Mouse (Mus musculus) megakaryocyte-erythroid progenitor cell, adult 5-6 weeks (primary cell): ENCODE results near the gene Fxyd7. TPM values are rescaled to one million over a fixed set of nuclear protein-coding genes. Genes with fewer than 3 reads are reported as not detected.

Experiments used
- ATAC-seq: replicated peaks from 2 replicates; pipeline ENCODE4 v1.8.0; 2016; ENCODE audit warnings: mild to moderate bottlenecking, inconsistent platforms; ENCODE audit not compliant: severe bottlenecking, poor library complexity, low FRiP score, low TSS enrichment
- total RNA-seq, 2 experiments: library from RNA; stranded (forward) in 1 of 2; stranded (reverse) in 1 of 2; fragments of 200-1000, 215-1000 nt in 1 of 2; fragments of >200 nt in 1 of 2; fragmentation: Nextera tagmentation in 1 of 2; gene quantifications; 2 replicates each; pipeline ENCODE4 v1.2.3; 2014 to 2017

Fxyd7 gene
- total RNA-seq (2014; fragmentation: Nextera tagmentation) (not detected in 2 replicates), total RNA-seq (2017) (not detected in 2 replicates)

DNA sequence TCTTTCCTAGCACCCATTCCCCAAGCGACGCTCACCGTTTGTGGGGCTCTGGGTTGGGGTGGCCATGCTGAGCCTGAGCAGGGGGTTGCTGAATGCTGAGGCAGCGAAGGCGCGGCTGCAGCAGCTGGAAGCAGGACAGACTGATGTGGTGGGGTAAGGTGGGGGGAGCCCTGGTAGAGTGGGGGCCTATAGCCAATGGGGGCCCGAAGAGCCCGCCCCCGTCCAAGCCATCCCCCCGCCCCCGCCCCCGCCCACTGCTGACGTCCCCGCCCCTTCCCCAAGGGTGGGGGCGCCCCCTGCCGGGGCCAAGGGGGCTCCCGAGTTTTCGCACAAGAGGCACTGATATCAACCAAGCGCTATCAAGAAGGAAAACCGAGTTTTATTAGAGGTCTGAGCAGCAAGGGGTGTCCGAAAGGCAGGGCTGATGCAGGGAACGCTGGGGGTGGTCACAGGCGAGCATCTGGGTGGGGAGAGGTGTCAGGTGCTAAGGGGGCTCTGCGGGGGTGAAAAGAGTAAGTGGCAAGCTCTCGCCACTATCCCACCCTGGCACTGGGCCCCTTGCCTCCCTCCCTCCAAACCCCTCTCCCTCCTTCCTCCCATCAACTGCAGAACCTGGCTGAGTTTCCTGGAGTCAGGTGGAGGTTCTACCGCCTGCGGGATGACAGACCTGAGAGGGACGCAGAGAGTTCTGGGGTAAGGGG, at the start of gene Fxyd7:
Gene Fxyd7, minus strand, starts transcription at position 147 of the 701 bp plus-strand sequence.
- no peak for ATAC-seq

DNA sequence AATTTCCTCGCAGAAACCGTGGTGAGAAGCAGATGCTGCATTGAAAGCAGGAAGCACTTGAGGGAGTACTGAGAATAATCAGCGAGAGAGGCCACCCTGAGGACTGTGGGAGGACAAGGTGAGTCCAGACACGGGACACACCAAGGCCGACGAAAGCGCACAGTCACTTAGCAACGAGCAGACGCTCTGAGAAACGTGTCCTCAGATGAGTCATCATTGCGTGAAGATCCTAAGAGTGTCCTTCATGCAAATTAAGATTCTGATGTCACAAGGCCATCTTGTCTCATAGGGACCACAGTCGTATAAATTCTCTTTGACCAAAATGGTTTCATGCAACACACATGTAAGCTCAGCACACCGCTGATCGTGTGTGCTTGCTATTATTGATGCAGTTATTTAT, 49.5 kb upstream of the Fxyd7 start:
- ATAC-seq, result no peak

DNA sequence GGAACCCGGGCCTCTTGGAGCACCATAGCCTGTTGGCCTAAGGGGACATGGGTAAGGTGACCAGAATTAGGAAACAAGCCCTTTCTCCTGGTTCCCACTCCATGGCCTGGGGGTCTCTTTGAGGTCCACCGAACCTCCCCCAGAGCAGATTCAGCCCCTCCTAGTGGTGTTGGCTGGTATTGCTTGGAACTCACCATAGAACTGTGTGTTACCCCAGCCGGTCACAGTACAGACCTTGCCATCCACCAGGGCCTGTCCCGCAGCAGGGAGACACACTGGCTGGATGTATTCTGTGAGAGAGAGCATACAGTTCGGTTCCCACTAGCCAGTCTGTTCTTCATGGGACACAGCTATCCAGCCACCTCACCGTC, 48.3 kb upstream of the Fxyd7 start:
- ATAC-seq, result 0 out of 2 replicates have a peak, but pooled peaks have one; percentile 12

DNA sequence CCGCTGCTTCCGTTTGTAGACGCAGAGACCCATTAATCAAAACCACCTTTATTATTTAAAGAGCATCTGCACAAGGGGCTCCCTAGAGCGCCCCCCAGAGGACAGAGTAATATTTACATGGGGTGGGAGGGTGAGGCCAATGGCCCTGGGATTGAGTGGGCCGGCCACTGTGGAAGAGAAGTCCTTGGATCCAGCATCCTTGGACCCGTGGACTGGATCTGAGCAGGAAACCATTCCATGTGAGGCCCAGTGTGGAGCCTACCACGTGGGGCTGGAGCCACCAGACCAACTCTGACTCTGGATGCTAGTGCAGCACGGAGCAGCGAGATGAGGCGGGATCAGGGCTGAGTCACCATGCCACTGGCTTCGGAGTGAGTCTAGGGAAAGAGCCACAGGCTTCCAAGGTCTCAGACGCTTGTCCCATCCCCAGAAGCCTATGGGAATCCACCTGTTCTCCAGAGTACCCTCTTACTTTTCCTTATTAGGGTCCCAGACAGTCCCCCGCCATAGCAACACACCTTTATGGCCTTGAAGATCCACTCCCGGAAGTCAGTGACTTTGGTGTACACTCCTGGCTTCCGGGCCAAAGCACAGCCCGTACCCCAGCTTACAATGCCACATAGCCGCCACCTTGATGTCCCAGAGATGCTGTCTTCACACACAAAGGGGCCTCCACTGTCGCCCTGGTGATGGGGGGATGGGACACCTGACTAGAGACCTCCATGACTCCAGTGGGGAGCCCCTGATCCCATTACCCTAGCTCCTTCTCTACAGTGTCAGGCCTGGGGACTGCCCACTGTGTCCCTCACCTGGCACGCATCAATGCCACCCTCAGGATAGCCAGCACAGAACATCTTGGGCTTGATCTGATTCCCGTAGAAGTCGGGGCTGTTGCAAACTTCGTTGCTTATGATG, 47.7 kb upstream of the Fxyd7 start:
- no peak for ATAC-seq

DNA sequence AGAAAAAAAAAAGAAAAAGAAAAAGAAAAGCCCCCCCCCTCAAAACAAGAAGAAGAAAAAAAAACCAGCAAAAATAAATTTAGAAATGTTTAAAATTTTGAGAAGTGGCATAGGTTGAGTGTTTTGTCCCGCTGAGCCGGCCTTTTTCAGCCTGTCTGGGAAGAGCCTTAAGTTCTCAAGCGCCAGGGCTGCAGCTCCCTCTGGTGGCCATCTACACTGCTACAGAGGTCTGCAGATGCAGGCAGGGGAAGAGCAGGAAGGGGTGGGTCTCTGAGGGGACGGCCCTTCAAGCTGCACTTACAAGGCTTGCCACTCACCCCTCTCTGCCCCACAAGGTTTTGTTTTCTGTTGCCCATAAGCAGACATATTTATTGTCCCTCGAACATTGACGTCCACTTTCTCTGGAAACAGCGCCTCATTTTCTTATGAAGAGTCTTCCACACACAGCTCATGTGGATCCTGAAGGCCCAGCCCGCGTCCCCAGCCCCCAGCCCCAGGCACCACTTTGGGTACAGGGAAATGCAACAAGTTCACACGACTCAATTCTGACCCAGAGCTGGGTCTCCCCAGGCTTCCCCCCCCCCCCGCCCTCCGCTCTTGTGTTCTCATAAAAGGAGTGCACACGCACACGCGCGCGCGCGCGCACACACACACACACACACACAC, 46.4 kb upstream of the Fxyd7 start:
- ATAC-seq, result peak; percentile 85

DNA sequence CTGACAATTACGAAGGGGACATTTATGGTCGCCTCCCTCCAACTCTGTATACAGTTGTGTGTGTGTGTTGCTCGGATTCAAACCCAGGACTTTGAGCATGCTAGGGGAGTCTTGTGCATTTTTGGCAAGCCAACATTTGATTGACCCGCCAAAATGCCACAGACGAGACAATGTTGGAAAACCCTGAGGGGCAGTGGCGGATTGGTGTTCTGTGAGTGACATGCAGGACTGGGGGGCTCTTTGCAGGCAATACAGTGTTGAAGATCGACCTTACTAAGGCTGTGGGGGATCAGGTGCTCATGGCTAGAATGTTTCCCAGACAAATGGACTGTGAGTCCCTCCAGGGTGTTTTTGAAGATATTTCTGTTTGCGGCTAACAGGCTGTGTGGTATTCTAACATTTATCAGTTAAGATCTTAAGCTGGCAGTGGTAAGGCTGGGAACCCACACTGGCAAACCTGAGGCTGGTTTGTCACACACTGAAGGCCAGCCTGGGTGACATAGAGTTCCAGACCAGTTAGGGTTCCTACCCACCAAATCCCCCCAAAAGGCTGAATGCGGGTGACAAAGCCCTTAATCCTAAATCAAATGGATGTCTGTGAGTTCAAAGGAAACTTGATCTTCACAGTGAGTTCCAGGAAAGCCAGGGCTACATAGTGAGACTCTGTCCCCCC, 45.8 kb upstream of the Fxyd7 start:
- ATAC-seq, result 0 out of 2 replicates have a peak, but pooled peaks have one; percentile 31

DNA sequence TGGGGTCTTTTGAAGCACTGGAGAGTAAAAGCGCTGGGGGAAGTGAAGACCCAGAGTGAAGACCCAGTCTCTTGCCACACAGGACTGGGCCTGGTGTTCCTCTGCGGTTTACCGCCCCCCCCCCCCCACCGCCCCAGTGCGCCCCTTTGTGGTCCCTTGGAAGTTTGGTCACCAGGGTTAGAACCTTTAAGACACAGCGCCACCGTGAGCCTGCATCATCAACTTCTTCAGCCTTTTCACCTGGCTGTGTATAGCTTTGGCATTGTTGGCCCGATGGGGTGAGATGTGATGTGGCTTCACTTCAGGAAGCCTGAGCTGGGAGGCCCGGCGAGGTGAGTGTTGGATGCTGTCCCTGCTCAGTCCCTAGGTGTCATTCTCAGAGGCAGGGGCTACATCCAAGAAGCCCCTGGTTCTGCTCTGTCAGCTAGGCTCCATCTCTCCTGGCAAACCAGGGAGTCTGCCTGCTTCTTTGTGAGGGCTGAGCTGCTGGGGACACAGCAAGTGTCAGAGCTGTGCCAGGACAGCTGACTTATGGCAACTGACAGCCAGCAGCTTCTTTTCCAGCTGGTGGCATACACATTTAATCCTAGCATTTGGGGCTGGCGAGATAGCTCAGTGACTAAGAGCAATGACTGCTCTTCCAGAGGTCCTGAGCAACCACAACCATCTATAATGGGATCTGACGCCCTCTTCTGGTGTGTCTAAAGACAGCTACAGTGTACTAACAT, 43.7 kb upstream of the Fxyd7 start:
- ATAC-seq, result no peak

DNA sequence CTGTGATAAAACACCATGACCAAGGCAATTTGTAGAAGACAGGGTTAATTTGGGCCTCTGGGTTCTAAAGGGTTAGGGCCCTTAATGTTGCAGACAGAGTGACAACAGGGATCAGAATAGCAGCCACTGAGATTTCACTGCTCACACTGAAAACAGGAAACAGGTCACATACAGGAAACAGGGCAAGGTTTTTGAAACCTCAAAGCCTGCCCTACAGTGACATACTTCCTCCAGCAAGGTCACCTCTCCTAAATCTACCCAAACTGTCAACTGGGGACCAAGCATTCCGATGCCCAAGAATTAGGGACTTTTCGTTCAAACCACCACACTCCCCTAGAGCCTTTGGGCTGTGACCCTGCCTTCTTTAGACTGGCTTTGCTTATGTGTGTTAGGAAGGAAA, 38.5 kb upstream of the Fxyd7 start:
- ATAC-seq, result no peak

DNA sequence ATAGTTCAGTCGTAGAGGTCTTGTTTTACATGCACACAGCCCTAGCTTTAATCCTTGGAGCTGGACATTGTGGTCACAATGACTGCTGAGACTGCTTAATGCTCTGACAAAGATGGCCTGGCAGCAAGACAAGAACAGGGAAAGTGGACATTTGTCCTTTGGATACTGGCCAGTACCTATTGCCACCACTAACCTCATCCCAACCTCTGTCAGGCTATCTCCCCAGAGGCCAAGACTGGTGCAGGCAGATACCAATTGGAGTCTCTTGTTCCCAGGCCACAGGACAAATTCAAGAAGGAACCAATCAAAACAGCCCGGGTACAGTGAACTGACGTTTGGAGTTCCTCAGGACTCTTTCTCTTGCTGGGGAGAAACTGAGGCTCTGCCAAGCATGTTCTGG, 36.9 kb upstream of the Fxyd7 start:
- no peak for ATAC-seq

DNA sequence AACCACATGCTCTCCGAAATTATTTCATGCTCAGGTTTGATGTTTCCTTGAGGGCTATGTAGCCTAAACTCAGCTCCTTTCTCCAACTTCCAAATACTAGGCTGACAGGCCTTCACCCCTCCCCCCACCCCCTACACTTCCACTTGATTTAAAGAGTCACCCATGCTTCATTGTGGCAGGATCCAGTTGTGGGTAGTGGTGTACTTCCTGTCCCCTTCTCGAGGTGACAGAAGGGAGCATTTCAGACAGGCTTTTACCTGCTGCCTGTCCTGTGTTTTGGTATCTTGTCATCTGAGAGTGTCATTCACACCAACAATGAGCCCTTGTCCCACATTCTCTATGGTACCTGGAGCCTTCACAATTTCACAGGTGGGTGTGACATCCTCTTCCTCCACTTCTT, 36.0 kb upstream of the Fxyd7 start:
- ATAC-seq, result no peak

DNA sequence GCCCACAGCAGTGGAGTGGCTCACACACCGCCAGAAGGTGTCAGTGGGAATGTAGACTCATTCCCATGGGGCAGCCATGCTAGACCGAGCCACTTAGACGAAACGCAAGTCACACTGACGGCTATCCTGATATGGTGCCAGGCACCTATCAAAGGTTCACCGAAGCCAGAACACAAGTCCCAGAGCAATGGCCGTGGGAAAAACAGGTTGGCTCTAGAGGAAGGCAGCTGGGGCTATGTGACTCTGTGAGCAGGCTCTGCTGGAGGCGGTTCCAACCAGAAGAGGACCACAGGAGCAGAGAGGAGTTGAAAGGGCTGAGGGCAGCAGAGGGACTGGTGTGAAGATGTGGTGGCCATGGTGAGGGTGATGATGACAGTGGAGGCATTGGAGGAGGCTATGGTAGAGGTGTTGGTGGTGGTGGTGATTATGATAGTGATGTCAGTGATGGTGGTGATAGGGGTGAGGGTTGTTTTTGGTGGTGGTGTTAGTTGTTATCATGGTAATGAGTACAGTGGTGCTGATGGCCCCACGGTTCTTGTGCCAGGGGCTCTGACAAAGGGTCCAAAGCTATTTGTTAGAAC, 35.0 kb upstream of the Fxyd7 start:
- ATAC-seq, result no peak

DNA sequence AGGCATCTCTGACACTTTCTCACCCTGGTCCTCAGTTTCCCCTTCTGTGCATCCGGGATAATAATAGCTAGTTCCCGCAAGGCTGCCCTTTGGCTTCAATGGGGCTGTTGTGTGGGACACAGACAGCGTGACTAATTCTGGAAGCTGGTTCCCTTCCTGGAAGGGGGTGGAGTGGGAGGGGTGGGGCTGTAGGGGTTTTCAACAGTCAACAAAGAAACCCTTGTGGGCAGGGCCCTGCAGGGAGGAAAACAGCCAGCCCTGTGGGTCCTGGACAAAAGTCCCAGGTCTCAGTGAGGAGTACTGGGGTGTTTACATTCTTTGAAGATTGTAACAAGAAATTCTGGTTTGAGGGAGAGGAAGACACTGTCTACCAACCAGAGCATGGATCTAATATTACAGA, 33.9 kb upstream of the Fxyd7 start:
- no peak for ATAC-seq

DNA sequence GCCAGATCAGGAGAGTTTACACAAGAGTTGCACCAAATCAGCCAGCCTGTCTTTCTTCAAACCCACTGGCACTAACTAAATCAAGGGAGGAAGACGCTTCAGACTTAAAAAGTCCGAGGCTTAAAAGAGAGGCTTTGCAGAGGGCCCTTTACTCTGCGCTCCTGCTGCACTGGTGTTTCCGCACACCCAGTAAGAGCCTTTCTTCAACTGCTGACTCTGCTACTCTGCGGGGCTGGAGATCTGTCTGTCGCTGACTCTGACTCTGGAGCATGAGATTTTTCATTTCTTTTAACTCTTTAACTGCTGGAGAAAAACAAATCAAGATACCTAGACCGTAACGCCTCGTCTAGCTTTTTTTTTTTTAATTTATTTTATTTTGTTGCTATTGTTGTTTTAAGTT, 32.9 kb upstream of the Fxyd7 start:
- ATAC-seq, result no peak

DNA sequence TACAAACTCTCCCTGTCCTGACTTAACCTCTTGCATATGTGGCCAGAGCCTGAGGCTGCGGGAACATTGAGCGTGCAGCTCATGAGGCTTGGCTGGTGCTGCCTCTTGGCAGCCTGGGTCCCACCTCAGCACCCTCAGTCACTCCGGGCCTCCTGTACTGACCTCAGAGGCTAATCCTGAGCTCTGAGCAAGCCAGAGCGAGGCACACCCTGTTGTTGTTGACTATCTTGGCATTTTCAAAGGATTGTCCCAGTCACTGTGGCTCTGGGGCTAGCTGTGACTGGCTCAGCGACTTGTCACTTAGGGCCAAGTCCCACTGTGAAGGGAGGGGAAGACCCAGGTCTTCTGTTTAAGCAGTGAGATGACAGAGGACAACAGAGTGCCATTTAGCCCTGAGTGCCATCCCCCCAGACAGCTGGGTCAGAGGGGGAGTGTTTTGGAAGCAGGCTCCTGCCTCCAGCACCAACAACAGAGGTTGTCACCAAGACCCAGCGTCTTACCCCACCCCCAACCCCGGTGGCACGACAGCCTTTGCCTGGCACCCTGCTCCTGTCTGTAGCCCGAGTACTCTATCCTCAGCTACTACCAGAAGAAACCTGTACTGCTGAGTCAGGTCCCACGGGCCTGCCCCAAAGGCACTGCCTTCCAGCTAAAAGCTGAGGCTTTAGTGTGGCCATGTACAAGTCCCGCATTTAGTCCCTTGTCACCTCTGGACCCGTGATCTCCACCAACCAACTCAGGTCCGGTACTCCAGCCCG, 31.7 kb upstream of the Fxyd7 start:
- ATAC-seq, result no peak

DNA sequence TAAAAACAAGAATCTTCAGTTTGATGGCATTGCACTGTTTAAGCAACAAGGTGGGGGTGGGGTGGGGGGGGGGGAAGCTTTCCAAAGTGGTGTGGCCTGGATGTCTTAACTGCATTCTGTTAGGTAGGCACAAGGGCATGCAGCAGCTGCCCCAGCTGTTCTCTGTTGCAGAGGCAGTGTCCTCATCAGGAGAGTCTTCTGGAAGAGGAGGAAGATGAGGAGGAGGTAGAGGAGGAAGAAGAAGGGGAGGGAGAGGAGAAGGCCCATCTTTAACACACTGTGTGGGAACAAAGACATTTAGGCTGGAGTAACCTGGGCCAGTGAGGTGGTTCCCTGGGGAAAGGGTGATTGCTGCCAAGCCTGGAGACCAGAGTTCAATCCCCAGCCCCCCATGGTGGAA, 30.8 kb upstream of the Fxyd7 start:
- no peak for ATAC-seq

DNA sequence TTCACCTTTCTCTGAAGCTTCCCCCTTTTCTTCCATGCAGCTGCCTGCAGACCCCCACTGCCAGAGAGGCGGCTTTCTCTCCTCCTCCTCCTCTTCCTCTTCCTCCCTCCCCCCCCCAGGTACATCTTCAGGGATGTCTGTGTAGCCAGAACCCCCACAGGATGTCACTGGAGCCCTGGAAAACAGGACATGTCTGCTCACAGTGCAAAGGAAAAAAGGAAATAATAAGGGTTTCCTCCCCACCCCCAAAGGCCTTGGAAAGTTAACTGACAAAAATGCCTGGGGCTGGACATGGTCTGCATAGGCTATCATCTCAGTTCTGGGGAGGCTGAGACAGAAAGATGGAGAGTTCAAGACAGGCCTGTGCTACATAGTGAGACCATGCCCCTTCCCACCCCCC, 29.8 kb upstream of the Fxyd7 start:
- no peak for ATAC-seq

DNA sequence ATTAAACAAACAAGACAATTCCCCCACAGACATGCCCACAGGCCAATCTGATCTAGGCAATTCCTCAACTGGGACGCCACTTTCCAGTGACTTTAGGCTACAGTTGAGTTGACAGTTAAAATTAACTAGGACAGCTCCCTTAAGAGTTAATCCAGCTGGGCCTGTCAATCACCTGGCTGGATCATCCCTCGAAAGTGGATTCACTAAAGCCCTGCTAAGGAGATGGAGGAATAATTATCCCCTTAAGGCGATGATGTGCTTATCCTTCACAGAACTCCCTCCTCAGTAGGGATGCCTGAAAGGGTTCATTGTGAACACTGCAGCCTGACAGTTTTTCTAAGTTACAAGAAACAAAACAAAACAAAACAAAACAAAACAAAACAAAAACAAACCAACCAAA, 29.3 kb upstream of the Fxyd7 start:
- ATAC-seq, result no peak

DNA sequence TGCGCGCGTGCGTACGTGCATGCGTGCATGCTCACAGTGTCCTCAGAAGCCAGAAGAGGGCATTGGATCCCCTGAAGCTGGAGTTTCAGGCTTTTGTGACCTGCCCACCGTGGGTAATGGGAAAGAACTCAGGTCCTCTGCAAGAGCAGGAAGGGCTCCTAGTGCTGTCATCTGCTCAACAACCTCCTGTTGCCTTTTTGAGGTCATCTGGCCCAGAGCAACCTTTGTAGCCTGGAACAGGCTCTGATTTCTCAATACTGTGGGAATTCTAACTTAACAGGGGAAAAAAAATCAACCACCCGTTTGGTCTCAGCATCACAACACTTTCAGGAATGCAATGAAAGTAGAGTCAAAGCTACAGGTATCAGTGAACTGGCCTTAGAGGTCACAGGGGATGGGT, 28.4 kb upstream of the Fxyd7 start:
- no peak for ATAC-seq
